Mouse (Mus musculus) spleen, adult 2 months (tissue): ENCODE measurements around the gene Apobec3.

Experiments
- CTCF ChIP-seq: fragments of 200-500 bp; IDR thresholded peaks from 2 replicates; pipeline ENCODE4 v1.5.1; 2011; ENCODE audit warnings: mild to moderate bottlenecking, inconsistent platforms; ENCODE audit not compliant: insufficient read depth, insufficient read length, insufficient replicate concordance; ENCODE audit errors: extremely low read depth
- POLR2A ChIP-seq: fragments of 200-500 bp; IDR thresholded peaks from 2 replicates; pipeline ENCODE4 v1.6.1; 2011; ENCODE audit warnings: low read depth, low read length, inconsistent platforms

DNA sequence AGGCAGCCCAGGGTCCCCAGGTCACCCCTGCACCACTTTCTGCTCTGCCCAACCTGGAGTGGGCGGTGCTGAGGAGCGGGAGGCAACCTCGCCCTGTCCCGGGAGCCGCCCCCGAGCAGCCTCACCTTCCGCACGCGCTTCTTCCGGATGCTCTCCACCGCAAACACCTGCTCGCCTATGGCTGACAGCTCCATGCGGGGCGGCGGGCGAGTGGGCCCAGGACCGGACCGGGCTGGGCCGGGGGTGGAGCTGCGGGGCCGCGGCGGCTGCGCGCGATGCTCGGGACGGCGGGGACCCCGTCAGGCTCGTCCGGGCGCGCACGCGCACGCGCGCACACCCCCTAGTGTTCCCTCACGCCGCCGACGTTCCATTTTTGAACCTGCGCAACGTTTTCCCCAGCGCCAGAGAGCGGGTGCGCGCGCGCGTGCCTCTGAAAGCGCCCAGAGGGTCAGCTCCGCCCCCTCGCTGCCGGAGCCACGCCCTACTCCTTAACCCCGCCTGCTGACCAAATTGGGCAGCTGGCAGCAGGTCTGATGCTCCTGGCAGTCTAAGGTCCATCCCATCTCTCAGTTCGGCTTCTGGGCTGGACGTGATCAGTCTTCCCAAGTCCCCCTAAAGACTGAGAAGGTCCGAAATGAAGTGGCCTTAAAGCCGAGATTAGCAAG is 41.0 kb downstream of the Apobec3 start:
- TF ChIP-seq POLR2A (no peak; the same call in 1 of the 2 replicates), CTCF (no peak)
